8 mouse cellular contexts compared by ENCODE assay signal in the genomic region with DNA sequence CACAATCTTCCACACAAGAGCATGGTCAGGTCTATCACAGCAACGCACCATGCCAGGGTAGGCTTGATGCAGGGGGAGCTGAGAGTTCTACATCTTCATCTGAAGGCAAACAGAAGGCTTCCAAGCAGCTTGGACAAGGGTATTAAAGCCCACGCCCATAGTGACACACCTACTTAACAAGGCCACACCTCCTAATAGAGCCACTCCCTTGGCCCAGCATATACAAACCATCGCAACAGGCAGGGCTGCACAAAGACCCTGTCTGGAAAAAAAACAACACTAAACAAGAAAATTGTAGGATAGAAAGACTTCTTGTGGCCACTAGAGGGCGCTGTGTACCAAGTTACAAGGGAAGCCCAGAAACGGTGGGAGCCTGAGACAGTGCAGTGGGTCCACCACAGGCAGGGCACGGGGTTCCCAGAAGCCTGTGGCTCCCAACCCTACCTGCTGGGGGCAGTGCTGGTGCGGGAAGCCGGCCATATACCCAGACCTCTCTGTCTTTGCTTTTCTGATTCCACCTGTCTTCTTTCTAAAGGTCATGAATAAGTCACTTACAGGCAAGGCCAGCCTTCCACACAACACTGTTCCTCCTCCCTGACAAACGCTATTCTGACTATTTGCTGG. TPM values are rescaled to one million over a fixed set of nuclear protein-coding genes. Genes with fewer than 3 reads are reported as not detected.
DNase-seq lines count a peak whose midpoint lies in the region; ATAC-seq and TF ChIP-seq lines count a peak whose summit lies in the region.

No protein-coding gene starts in this region.

- peak; percentile 39 for DNase-seq in kidney, adult 9 months
- no peak for DNase-seq in kidney, adult 11 months
- peak; percentile 92 for DNase-seq in MEL (ENCODE audit: low read depth, low spot score)
- DNase-seq in c-Kit-positive CD71-positive TER-119-negative erythroid progenitor cells, embryonic 14.5 days (ENCODE audit: low read depth) = peak; percentile 76
- peak; percentile 49 to 62 for DNase-seq in heart, postnatal 36 days
- DNase-seq in lung, embryonic 14.5 days = peak; percentile 79
- DNase-seq in spleen, adult 18-20 months = peak; percentile 23 to 62
- no peak for DNase-seq in frontal cortex, postnatal 36 days (ENCODE audit: low spot score in 2 of 2)

- intact Hi-C loops in heart, postnatal 36 days (cut with DNase I) = loop anchor here (1.0 kb wide), 1 partner anchor 100 kb away; no protein-coding TSS in a partner anchor

- TF ChIP-seq RAD21 in MEL (IDR thresholded peaks at IDR 0.05; ENCODE audit: low read depth, low read length) = peak; percentile 90

- TF ChIP-seq POLR2A in MEL (IDR thresholded peaks at IDR 0.05; ENCODE audit: control insufficient read depth in 1 of 2, insufficient read depth in 1 of 2, low read depth in 1 of 2, low read length in 2 of 2, poor library complexity in 1 of 2) = no peak

- TF ChIP-seq CTCF in MEL (IDR thresholded peaks at IDR 0.05 in 2 of 3, conservative IDR thresholded peaks at IDR 0.05 in 1 of 3; ENCODE audit: control insufficient read depth in 1 of 3, insufficient read depth in 1 of 3, low read depth in 2 of 3, low read length in 3 of 3, poor library complexity in 1 of 3, severe bottlenecking in 1 of 3) = peak; percentile 74 to 98 (median 77)
- peak; percentile 79 for TF ChIP-seq CTCF in lung, embryonic 14.5 days (IDR thresholded peaks at IDR 0.05; ENCODE audit: low read depth)

- peaks cover 2 to 10% of the 10 kb centered on the region in 2 experiments; a peak in 3 of 4 replicates for H3K4me1 ChIP-seq in MEL (ENCODE audit: control insufficient read depth in 1 of 2, insufficient read depth in 2 of 2, low read length in 2 of 2)
- H3K4me1 ChIP-seq in lung, embryonic 14.5 days (ENCODE audit: insufficient read depth) = no peaks in the 10 kb centered on the region

- H3K27me3 ChIP-seq in MEL (ENCODE audit: control insufficient read depth in 1 of 2, insufficient read depth in 2 of 2, low read length in 2 of 2) = no peaks in the 10 kb centered on the region
- no peaks in the 10 kb centered on the region for H3K27me3 ChIP-seq in lung, embryonic 14.5 days (ENCODE audit: insufficient read depth, low read length)

- no peak overlapping the region for H3K4me3 ChIP-seq in MEL (ENCODE audit: control insufficient read depth in 1 of 2, insufficient read depth in 1 of 2, low read depth in 2 of 2, low read length in 2 of 2)
- H3K4me3 ChIP-seq in lung, embryonic 14.5 days (ENCODE audit: low read depth, low read length) = no peak overlapping the region

- peaks cover 0 to 11% of the 10 kb centered on the region in 2 experiments; a peak in 2 of 4 replicates for H3K36me3 ChIP-seq in MEL (ENCODE audit: control insufficient read depth in 1 of 2, insufficient read depth in 2 of 2, low read length in 2 of 2)
- H3K36me3 ChIP-seq in lung, embryonic 14.5 days (ENCODE audit: insufficient read depth) = no peaks in the 10 kb centered on the region

- H3K9me3 ChIP-seq in MEL (replicated peaks; ENCODE audit: insufficient read depth, low read length) = no peaks in the 10 kb centered on the region
- no peaks in the 10 kb centered on the region for H3K9me3 ChIP-seq in lung, embryonic 14.5 days (ENCODE audit: low read depth, low read length)

- no peak overlapping the region for H3K27ac ChIP-seq in MEL (ENCODE audit: control insufficient read depth, low read depth, low read length)
- no peak overlapping the region for H3K27ac ChIP-seq in lung, embryonic 14.5 days (ENCODE audit: low read depth)

- no peak overlapping the region for H3K9ac ChIP-seq in MEL (ENCODE audit: control insufficient read depth, low read depth, low read length, poor library complexity, severe bottlenecking)
- no peak overlapping the region for H3K9ac ChIP-seq in lung, embryonic 14.5 days

- no peak for TF ChIP-seq EP300 in MEL (IDR thresholded peaks at IDR 0.05; ENCODE audit: low read depth in 1 of 2, low read length in 2 of 2)

- ATAC-seq in lung, embryonic 14.5 days (ENCODE audit: insufficient read depth) = peak; percentile 63

- no peak overlapping the region for H3K4me2 ChIP-seq in lung, embryonic 14.5 days

- no peaks in the 10 kb centered on the region for H3K79me2 ChIP-seq in MEL (ENCODE audit: control insufficient read depth, insufficient read depth, low read length, poor library complexity)

- 18% methylated on average over 9 of the region's 9 CpGs for WGBS in lung, embryonic 14.5 days

TF ChIP-seq in MEL, 35 proteins besides CTCF, POLR2A, EP300 and RAD21:
- TF ChIP-seq ELF1 (IDR thresholded peaks at IDR 0.05; ENCODE audit: low read depth, low read length) (0 out of 2 replicates have a peak, but pooled peaks have one; percentile 29), GATA1 (IDR thresholded peaks at IDR 0.05; ENCODE audit: low read depth, low read length) (no peak), BHLHE40 (IDR thresholded peaks at IDR 0.05; ENCODE audit: borderline replicate concordance, low read depth, low read length) (0 out of 2 replicates have a peak, but pooled peaks have one; percentile 34), ZC3H11A (IDR thresholded peaks at IDR 0.05; ENCODE audit: low read depth, low read length) (peak; percentile 77), SIN3A (IDR thresholded peaks at IDR 0.05; ENCODE audit: low read length) (0 out of 2 replicates have a peak, but pooled peaks have one; percentile 27), KAT2A (conservative IDR thresholded peaks at IDR 0.05; ENCODE audit: low read depth, low read length) (no peak), MAZ (IDR thresholded peaks at IDR 0.05; ENCODE audit: low read depth, low read length) (no peak), USF1 (IDR thresholded peaks at IDR 0.05; ENCODE audit: low read depth, low read length) (no peak), SMC3 (IDR thresholded peaks at IDR 0.05; ENCODE audit: low read depth, low read length) (peak; percentile 76), MXI1 (IDR thresholded peaks at IDR 0.05; ENCODE audit: low read depth, low read length) (peak; percentile 34; the same call in 1 of the 2 replicates), ZNF384 (IDR thresholded peaks at IDR 0.05; ENCODE audit: low read depth, low read length) (peak; percentile 84), TBP (IDR thresholded peaks at IDR 0.05; ENCODE audit: low read depth, low read length) (peak; percentile 30; the same call in 1 of the 2 replicates)
TF ChIP-seq in MEL: peak in this region for 8.

RNA-seq across cellular contexts. Expression of a gene that starts 18.9 kb away (rescaled TPM):
- total RNA-seq in MEL (2012; rRNA removed) = not detected in 2 replicates
- polyA plus RNA-seq in MEL (2012; ENCODE audit: insufficient read depth in 1 of 2, insufficient read length in 2 of 2, low read depth in 1 of 2, low replicate concordance in 2 of 2, missing spikeins in 1 of 2) = not detected
- not detected for total RNA-seq in heart, postnatal 36 days (2021)
- polyA plus RNA-seq in lung, embryonic 14.5 days (2014; fragmentation: Nextera tagmentation; extraction: Ambion mirVana) = 0.08 TPM in 1 of 2 replicates, not detected in the other

RNA-seq across cellular contexts. Expression of a gene that starts 23.0 kb away (rescaled TPM):
- 31.4 and 35.5 TPM in 2 replicates for total RNA-seq in MEL (2012; rRNA removed)
- polyA plus RNA-seq in MEL (2012; ENCODE audit: insufficient read depth in 1 of 2, insufficient read length in 2 of 2, low read depth in 1 of 2, low replicate concordance in 2 of 2, missing spikeins in 1 of 2) = 10 to 100 TPM in 1 of 2 experiments, not detected in 1; 48.0 TPM
- 10 to 100 TPM; 10.3 to 14.2 TPM for total RNA-seq in heart, postnatal 36 days (2021)
- polyA plus RNA-seq in lung, embryonic 14.5 days (2014; fragmentation: Nextera tagmentation; extraction: Ambion mirVana) = 35.2 and 35.9 TPM in 2 replicates

RNA-seq across cellular contexts. Expression of a gene that starts 30.1 kb away (rescaled TPM):
- 128 and 183 TPM in 2 replicates for total RNA-seq in MEL (2012; rRNA removed)
- 100 to 1,000 TPM in 1 of 2 experiments, not detected in 1; 125 TPM for polyA plus RNA-seq in MEL (2012; ENCODE audit: insufficient read depth in 1 of 2, insufficient read length in 2 of 2, low read depth in 1 of 2, low replicate concordance in 2 of 2, missing spikeins in 1 of 2)
- total RNA-seq in heart, postnatal 36 days (2021) = 10 to 100 TPM; 12.5 to 15.6 TPM
- 83.7 and 92.5 TPM in 2 replicates for polyA plus RNA-seq in lung, embryonic 14.5 days (2014; fragmentation: Nextera tagmentation; extraction: Ambion mirVana)

Comparison
In these comparisons a context has a peak if more than half of its experiments do, and no peak if none do; other contexts are left out.
1. DNase-seq: peak in kidney, adult 9 months (single experiment), MEL (single experiment), c-Kit-positive CD71-positive TER-119-negative erythroid progenitor cells, embryonic 14.5 days (single experiment), heart, postnatal 36 days (2 of 2), lung, embryonic 14.5 days (single experiment) and spleen, adult 18-20 months (2 of 2); none in kidney, adult 11 months (single experiment) and frontal cortex, postnatal 36 days (0 of 2).